Comparison of ENCODE assay signal across 24 mouse cellular contexts in the genomic region with DNA sequence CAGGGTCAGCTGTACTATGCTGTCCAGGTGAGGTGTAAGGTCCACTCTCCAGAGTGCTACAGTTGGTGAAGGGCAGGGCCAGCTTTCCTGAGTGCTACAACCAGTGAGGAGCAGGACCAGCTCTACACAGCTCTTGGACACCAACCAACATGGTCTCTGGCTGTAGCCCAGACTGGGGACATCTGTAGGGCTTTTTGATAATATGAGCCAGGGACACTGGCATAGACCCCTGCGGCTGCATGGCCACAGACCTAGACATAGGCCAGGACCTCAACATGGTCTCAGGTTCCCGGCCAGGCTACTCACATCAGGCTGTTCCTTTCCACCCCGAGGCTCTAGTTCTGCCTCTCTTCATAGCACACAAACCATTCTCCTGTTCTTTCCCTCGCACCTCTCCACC.
"Had no signal": no experiment of that assay in that cellular context is flagged by ENCODE, and none has a peak within 500 bp of the region (broad histone marks: within the 10 kb centered on the region; RNA-seq: fewer than 3 reads in every experiment).

No protein-coding gene starts in this region.

- DNase-seq: gastrocnemius, postnatal 25 days; heart, adult 18-20 months; heart, postnatal 14 days; heart, postnatal 36 days; kidney, adult 11 months; kidney, adult 2 months; kidney, adult 9 months; kidney, postnatal 14 days; kidney, postnatal 36 days; layer of hippocampus, adult 9-11 months; layer of hippocampus, postnatal 36 days; lung, adult 18-20 months had no signal

- H3K27ac ChIP-seq: heart, embryonic 13.5 days; heart, embryonic 15.5 days; hindbrain, embryonic 13.5 days; hindbrain, embryonic 15.5 days; hindbrain, postnatal 0 days; kidney, embryonic 15.5 days; kidney, postnatal 0 days; left cerebral cortex, adult 2 months; limb, embryonic 13.5 days; limb, embryonic 15.5 days; liver, embryonic 14.5 days had no signal

- H3K4me3 ChIP-seq: heart, embryonic 13.5 days; heart, embryonic 15.5 days; hindbrain, embryonic 13.5 days; hindbrain, embryonic 15.5 days; kidney, embryonic 15.5 days; left cerebral cortex, adult 2 months; limb, embryonic 13.5 days; limb, embryonic 15.5 days had no signal

- ATAC-seq: hindbrain, postnatal 0 days; intestine, embryonic 16.5 days had no signal
